Mouse (Mus musculus): ENCODE results near the gene Gm42417. TPM values are rescaled to one million over a fixed set of nuclear protein-coding genes. Genes with fewer than 3 reads are reported as not detected.

Gm42417 gene
- polyA plus RNA-seq, 1 experiment from 2014 or later: not detected

GRCm38 (mm10) chr1:36525774-36526173 is 13.5 kb downstream of the Gm42417 start:
- Histone ChIP-seq H3K9ac (ENCODE audit: low read depth, low read length) (no peak overlapping the region), H3K27ac (ENCODE audit: low read depth, low read length) (no peak overlapping the region), H3K27me3 (replicated peaks; ENCODE audit: control insufficient read depth, insufficient read depth, low read length) (no peaks in the 10 kb centered on the region), H3K4me1 (replicated peaks; ENCODE audit: control insufficient read depth, insufficient read depth, low read length) (no peaks in the 10 kb centered on the region), H3K4me3 (ENCODE audit: low read depth, low read length) (no peak overlapping the region), H3K4me2 (no peak overlapping the region), H3K36me3 (ENCODE audit: control insufficient read depth, insufficient read depth, low read length) (peaks cover 37% of the 10 kb centered on the region), H3K9me3 (ENCODE audit: control insufficient read depth, low read length) (no peaks in the 10 kb centered on the region)
- ATAC-seq (replicated peaks; ENCODE audit: low FRiP score) (no peak), DNase-seq (ENCODE audit: low spot score) (no peak)
- 84% methylated on average over 12 of the region's 12 CpGs for WGBS

DNA sequence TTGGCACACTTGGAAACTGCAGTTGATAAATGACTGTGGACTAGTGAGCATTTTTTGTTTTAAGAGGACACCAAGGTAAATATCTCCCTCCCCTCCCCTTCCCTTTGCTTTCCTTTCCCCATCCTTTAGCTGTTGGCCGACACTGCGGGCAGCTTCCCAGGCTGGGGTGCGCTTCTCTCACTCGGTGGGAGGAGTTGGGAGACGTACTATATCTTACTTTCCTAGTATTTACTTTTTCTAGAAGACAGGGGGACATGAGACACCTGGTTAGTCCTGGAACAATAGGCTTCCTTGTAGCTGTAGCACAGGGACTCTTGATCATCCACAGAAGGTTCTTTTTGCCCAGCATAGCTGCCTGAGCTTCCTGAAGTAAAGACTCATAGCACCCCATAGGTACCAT is 15.2 kb downstream of the Gm42417 start:
- Histone ChIP-seq H3K36me3 (ENCODE audit: control insufficient read depth, insufficient read depth, low read length) (peaks cover 44% of the 10 kb centered on the region), H3K4me2 (no peak overlapping the region), H3K27me3 (replicated peaks; ENCODE audit: control insufficient read depth, insufficient read depth, low read length) (no peaks in the 10 kb centered on the region), H3K9ac (ENCODE audit: low read depth, low read length) (no peak overlapping the region), H3K4me1 (replicated peaks; ENCODE audit: control insufficient read depth, insufficient read depth, low read length) (no peaks in the 10 kb centered on the region), H3K27ac (ENCODE audit: low read depth, low read length) (no peak overlapping the region), H3K4me3 (ENCODE audit: low read depth, low read length) (no peak overlapping the region), H3K9me3 (ENCODE audit: control insufficient read depth, low read length) (no peaks in the 10 kb centered on the region)
- ATAC-seq (replicated peaks; ENCODE audit: low FRiP score) (no peak), DNase-seq (ENCODE audit: low spot score) (no peak)
- 92% methylated on average over 5 of the region's 5 CpGs for WGBS

DNA sequence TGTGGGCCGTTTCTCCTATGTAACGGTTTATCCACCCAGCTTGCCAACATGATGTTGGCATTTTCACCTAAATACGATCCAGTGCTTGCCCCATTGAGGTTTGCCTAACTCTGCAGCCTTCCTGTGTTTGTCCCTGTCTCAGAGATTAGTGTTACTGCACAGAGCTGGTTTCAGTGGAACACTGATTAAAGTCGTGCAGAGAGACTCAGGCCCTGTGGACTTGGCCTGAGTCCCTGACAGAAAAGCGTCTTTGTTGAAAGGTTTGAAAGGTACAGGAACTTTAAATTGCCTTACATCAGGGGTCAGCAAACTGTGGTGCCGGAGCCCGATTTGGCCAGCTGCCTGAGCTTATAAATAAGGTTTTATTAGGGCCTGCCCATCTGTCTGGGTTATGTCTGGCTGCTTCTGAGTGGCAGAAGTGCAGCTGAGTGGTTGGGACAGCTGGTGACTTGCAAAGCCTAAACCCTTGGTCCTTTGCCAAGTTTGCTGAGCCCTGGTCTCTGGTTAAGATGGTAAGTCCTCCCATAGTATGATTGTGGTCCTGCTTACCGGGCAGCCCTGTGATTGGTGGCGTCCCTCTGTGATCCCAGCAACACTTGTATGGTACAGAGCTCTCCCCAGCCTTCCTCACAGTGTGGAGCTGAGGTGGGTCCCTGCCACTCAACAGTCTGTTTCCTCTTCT is 15.8 kb downstream of the Gm42417 start:
- DNase-seq (ENCODE audit: low spot score) (no peak), ATAC-seq (replicated peaks; ENCODE audit: low FRiP score) (no peak)
- no peaks in the 10 kb centered on the region for H3K9me3 ChIP-seq (ENCODE audit: control insufficient read depth, low read length)
- H3K36me3 ChIP-seq (ENCODE audit: control insufficient read depth, insufficient read depth, low read length): peaks cover 46% of the 10 kb centered on the region
- no peaks in the 10 kb centered on the region for H3K4me1 ChIP-seq (replicated peaks; ENCODE audit: control insufficient read depth, insufficient read depth, low read length)
- no peak overlapping the region for H3K4me3 ChIP-seq (ENCODE audit: low read depth, low read length)
- H3K27ac ChIP-seq (ENCODE audit: low read depth, low read length): no peak overlapping the region
- H3K4me2 ChIP-seq: no peak overlapping the region
- no peaks in the 10 kb centered on the region for H3K27me3 ChIP-seq (replicated peaks; ENCODE audit: control insufficient read depth, insufficient read depth, low read length)
- WGBS: 85% methylated on average over 9 of the region's 9 CpGs
- H3K9ac ChIP-seq (ENCODE audit: low read depth, low read length): no peak overlapping the region

DNA sequence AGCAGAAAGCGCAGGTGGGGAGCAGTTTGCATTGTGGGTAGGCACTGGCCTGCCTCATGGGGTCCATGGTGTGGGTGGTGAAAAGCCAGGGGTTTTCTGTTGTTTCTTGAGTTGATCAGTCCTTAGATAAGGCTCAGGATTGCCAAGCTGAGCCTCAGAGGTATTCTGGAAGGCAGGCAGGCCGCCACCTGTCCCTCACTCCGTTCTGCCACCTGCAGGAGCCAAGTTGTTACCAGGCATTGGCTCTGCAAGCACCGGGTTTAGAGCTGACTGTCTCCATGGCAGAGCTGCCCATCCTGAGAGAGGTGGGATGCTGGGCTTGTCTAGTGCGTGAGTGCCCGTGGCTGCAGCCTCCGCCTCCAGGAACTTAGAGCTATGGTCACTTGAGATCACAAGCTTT is 17.0 kb downstream of the Gm42417 start:
- H3K9ac ChIP-seq (ENCODE audit: low read depth, low read length): no peak overlapping the region
- no peaks in the 10 kb centered on the region for H3K9me3 ChIP-seq (ENCODE audit: control insufficient read depth, low read length)
- H3K27ac ChIP-seq (ENCODE audit: low read depth, low read length): no peak overlapping the region
- no peak overlapping the region for H3K4me3 ChIP-seq (ENCODE audit: low read depth, low read length)
- H3K4me1 ChIP-seq (replicated peaks; ENCODE audit: control insufficient read depth, insufficient read depth, low read length): no peaks in the 10 kb centered on the region
- no peak overlapping the region for H3K4me2 ChIP-seq
- no peaks in the 10 kb centered on the region for H3K27me3 ChIP-seq (replicated peaks; ENCODE audit: control insufficient read depth, insufficient read depth, low read length)
- H3K36me3 ChIP-seq (ENCODE audit: control insufficient read depth, insufficient read depth, low read length): peaks cover 43% of the 10 kb centered on the region
- DNase-seq (ENCODE audit: low spot score) (no peak), ATAC-seq (replicated peaks; ENCODE audit: low FRiP score) (no peak)
- 87% methylated on average over 7 of the region's 7 CpGs for WGBS

DNA sequence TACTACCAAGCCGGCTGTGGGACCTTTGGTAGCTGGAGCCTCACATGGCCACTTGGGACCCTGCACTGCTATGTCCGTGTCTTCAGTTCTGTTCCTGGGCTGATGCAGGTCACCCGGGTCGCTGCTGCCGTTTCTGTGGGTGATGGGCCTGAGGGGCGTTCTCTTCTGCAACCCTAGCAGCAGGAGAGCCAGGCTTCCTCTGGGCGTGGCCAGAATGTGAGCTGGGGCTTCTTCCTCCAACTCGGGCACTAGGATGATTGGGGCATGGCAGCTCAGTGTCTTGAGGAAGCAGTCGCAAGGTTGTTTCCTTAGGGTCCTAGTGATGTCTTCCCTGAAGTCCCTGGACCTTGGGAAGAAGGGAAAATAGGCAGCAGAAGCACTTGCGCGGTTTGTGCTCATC is 19.6 kb downstream of the Gm42417 start:
- Histone ChIP-seq H3K4me1 (replicated peaks; ENCODE audit: control insufficient read depth, insufficient read depth, low read length) (peaks cover under 1% of the 10 kb centered on the region; the same call in 1 of the 2 replicates), H3K27ac (ENCODE audit: low read depth, low read length) (no peak overlapping the region), H3K27me3 (replicated peaks; ENCODE audit: control insufficient read depth, insufficient read depth, low read length) (no peaks in the 10 kb centered on the region), H3K36me3 (ENCODE audit: control insufficient read depth, insufficient read depth, low read length) (peaks cover 39% of the 10 kb centered on the region), H3K9me3 (ENCODE audit: control insufficient read depth, low read length) (no peaks in the 10 kb centered on the region), H3K9ac (ENCODE audit: low read depth, low read length) (no peak overlapping the region), H3K4me3 (ENCODE audit: low read depth, low read length) (no peak overlapping the region), H3K4me2 (no peak overlapping the region)
- WGBS: 70% methylated on average over 11 of the region's 11 CpGs
- no peak for DNase-seq (ENCODE audit: low spot score)
- ATAC-seq (replicated peaks; ENCODE audit: low FRiP score): no peak

DNA sequence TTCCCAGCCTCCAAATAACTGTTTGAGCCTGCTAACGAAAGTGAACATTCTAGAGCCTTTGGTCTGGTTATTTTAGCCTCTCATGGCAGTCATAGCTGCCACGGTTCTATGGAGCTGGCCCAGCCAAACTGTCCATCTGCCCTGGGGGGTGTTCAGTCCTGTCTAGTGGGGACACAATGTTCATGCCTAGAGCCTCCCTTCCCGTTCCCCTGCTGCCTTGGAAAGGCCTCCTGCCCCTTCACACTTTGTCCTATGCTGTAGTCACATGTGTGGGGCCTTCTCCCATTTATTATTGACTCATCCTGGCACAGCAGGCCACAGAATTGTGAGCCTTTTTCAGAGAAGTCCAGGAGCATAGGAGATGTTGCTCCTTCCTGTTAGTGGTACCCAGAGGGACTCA is 21.0 kb downstream of the Gm42417 start:
- 69% methylated on average over 3 of the region's 3 CpGs for WGBS

DNA sequence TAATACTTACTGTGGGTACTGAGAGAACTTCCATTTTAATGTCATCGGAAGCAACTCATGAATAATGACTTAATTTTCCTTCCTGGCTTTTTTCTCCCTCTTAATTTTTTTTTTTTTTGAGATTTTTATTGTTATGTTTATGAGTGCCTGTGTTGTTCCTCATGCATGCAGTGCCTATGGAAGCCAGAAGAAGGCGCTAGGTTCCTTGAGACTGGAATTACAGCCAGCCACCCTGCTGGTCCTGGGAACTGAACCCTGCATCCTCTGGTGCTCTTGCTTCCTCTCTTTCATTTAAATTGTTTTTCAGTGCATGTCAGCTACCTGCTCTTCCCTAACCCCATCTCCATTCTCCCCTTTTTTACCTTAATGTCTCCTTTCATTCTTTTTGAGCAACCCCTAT is 25.5 kb downstream of the Gm42417 start:
- H3K27me3 ChIP-seq (replicated peaks; ENCODE audit: control insufficient read depth, insufficient read depth, low read length): no peaks in the 10 kb centered on the region
- peaks cover 7% of the 10 kb centered on the region for H3K36me3 ChIP-seq (ENCODE audit: control insufficient read depth, insufficient read depth, low read length)
- peak overlapping the region; percentile 88 for H3K4me3 ChIP-seq (ENCODE audit: low read depth, low read length)
- peak overlapping the region; percentile 99 for H3K4me2 ChIP-seq
- no peak overlapping the region for H3K9ac ChIP-seq (ENCODE audit: low read depth, low read length)
- 46% methylated on average over 2 of the region's 2 CpGs for WGBS
- H3K27ac ChIP-seq (ENCODE audit: low read depth, low read length): no peak overlapping the region
- no peaks in the 10 kb centered on the region for H3K9me3 ChIP-seq (ENCODE audit: control insufficient read depth, low read length)
- DNase-seq (ENCODE audit: low spot score) (no peak), ATAC-seq (replicated peaks; ENCODE audit: low FRiP score) (no peak)
- H3K4me1 ChIP-seq (replicated peaks; ENCODE audit: control insufficient read depth, insufficient read depth, low read length): peaks cover 12% of the 10 kb centered on the region

More for the DNA sequence above, 21.0 kb downstream of the Gm42417 start:
- H3K9me3 ChIP-seq (ENCODE audit: control insufficient read depth, low read length): no peaks in the 10 kb centered on the region
- ATAC-seq (replicated peaks; ENCODE audit: low FRiP score) (no peak), DNase-seq (ENCODE audit: low spot score) (no peak)
- H3K36me3 ChIP-seq (ENCODE audit: control insufficient read depth, insufficient read depth, low read length): peaks cover 32% of the 10 kb centered on the region
- no peak overlapping the region for H3K4me2 ChIP-seq
- no peak overlapping the region for H3K9ac ChIP-seq (ENCODE audit: low read depth, low read length)
- H3K4me1 ChIP-seq (replicated peaks; ENCODE audit: control insufficient read depth, insufficient read depth, low read length): peaks cover 9% of the 10 kb centered on the region
- no peaks in the 10 kb centered on the region for H3K27me3 ChIP-seq (replicated peaks; ENCODE audit: control insufficient read depth, insufficient read depth, low read length)
- H3K27ac ChIP-seq (ENCODE audit: low read depth, low read length): no peak overlapping the region
- no peak overlapping the region for H3K4me3 ChIP-seq (ENCODE audit: low read depth, low read length)

- DNase-seq (ENCODE audit: low spot score) (no peak), ATAC-seq (replicated peaks; ENCODE audit: low FRiP score) (no peak)
- Histone ChIP-seq H3K9ac (ENCODE audit: low read depth, low read length) (peak overlapping the region; percentile 93), H3K4me2 (peak overlapping the region; percentile 99), H3K4me3 (ENCODE audit: low read depth, low read length) (peak overlapping the region; percentile 88), H3K27ac (ENCODE audit: low read depth, low read length) (no peak overlapping the region), H3K4me1 (replicated peaks; ENCODE audit: control insufficient read depth, insufficient read depth, low read length) (peaks cover 12% of the 10 kb centered on the region), H3K36me3 (ENCODE audit: control insufficient read depth, insufficient read depth, low read length) (peaks cover 7% of the 10 kb centered on the region), H3K27me3 (replicated peaks; ENCODE audit: control insufficient read depth, insufficient read depth, low read length) (no peaks in the 10 kb centered on the region), H3K9me3 (ENCODE audit: control insufficient read depth, low read length) (no peaks in the 10 kb centered on the region)
- 10% methylated on average over 1 of the region's 1 CpGs for WGBS
Observed at GRCm38 (mm10) chr1:36513310-36513709, 25.9 kb downstream of the Gm42417 start.

DNA sequence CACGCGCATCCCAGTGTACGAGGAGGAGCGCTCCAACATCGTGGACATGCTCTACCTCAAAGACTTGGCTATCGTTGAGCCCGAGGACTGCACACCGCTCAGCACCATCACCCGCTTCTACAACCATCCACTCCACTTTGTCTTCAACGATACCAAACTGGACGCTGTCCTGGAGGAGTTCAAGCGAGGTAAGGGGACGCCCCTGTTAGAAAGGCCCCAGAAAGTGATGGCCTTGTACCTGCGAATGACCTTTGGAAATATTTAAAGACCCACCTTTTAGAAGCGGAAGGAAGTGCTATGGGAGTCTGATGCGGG is 26.3 kb downstream of the Gm42417 start:
- Histone ChIP-seq H3K36me3 (ENCODE audit: control insufficient read depth, insufficient read depth, low read length) (peaks cover 7% of the 10 kb centered on the region), H3K27ac (ENCODE audit: low read depth, low read length) (no peak overlapping the region), H3K27me3 (replicated peaks; ENCODE audit: control insufficient read depth, insufficient read depth, low read length) (no peaks in the 10 kb centered on the region), H3K9me3 (ENCODE audit: control insufficient read depth, low read length) (no peaks in the 10 kb centered on the region), H3K9ac (ENCODE audit: low read depth, low read length) (peak overlapping the region; percentile 93), H3K4me1 (replicated peaks; ENCODE audit: control insufficient read depth, insufficient read depth, low read length) (peaks cover 12% of the 10 kb centered on the region), H3K4me3 (ENCODE audit: low read depth, low read length) (peak overlapping the region; percentile 88), H3K4me2 (peak overlapping the region; percentile 99)
- WGBS: 3% methylated on average over 16 of the region's 16 CpGs
- DNase-seq (ENCODE audit: low spot score): no peak
- no peak for ATAC-seq (replicated peaks; ENCODE audit: low FRiP score)
